Mouse (Mus musculus) heart, postnatal 0 days (tissue): ENCODE data around the gene Cinp. TPM values are rescaled to one million over a fixed set of nuclear protein-coding genes. Genes with fewer than 3 reads are reported as not detected.

ENCODE experiments used
- ATAC-seq: fragments of 200-750 bp; cut with Nextera tagmentation; 2 replicates; pipeline ENCODE4 v1.8.0; 2017; ENCODE audit warnings: low read depth, moderate number of reproducible peaks, moderate library complexity; ENCODE audit not compliant: insufficient read depth
- DNase-seq: peaks from one replicate; pipeline ENCODE4 v3.0.0-alpha.2; 2016; ENCODE audit warnings: low spot score
- H3K27ac ChIP-seq: fragments of 300-500 bp; sonication (generic); 2 replicates; pipeline ENCODE4 v1.5.1; 2014; ENCODE audit warnings: low read depth, mild to moderate bottlenecking
- H3K27me3 ChIP-seq: fragments of 300-500 bp; sonication (generic); 2 replicates; pipeline ENCODE4 v1.6.1; 2014; ENCODE audit warnings: low read length, mixed read lengths; ENCODE audit not compliant: control insufficient read depth, insufficient read depth
- H3K36me3 ChIP-seq: fragments of 300-500 bp; sonication (generic); replicated peaks from 2 replicates; pipeline ENCODE4 v1.6.1; 2014; ENCODE audit warnings: low read length, mixed read lengths; ENCODE audit not compliant: control insufficient read depth, insufficient read depth
- H3K4me1 ChIP-seq: fragments of 300-500 bp; sonication (generic); 2 replicates; pipeline ENCODE4 v1.6.1; 2014; ENCODE audit warnings: antibody characterized with exemption; ENCODE audit not compliant: control insufficient read depth, insufficient read depth
- H3K4me2 ChIP-seq: fragments of 300-500 bp; sonication (generic); 2 replicates; pipeline ENCODE4 v1.6.1; 2014; ENCODE audit warnings: low read depth, mild to moderate bottlenecking, low read length, moderate library complexity
- H3K4me3 ChIP-seq: fragments of 300-500 bp; sonication (generic); 2 replicates; pipeline ENCODE4 v1.5.1; 2014; ENCODE audit warnings: low read depth, low read length
- H3K9ac ChIP-seq: fragments of 300-500 bp; sonication (generic); replicated peaks from 2 replicates; pipeline ENCODE4 v1.6.1; 2014; ENCODE audit warnings: low read depth, low read length, mixed read lengths
- H3K9me3 ChIP-seq: fragments of 300-500 bp; sonication (generic); replicated peaks from 2 replicates; pipeline ENCODE4 v1.6.1; 2016; ENCODE audit warnings: low read length; ENCODE audit not compliant: control insufficient read depth
- CTCF ChIP-seq: IDR thresholded peaks from 2 replicates; pipeline ENCODE4 v1.5.1; 2016; ENCODE audit warnings: antibody characterized with exemption, control low read depth, low read depth
- EP300 ChIP-seq: IDR thresholded peaks from 2 replicates; pipeline ENCODE4 v1.6.1; 2016; ENCODE audit warnings: antibody characterized with exemption, low read depth
- WGBS: fragments of 180-500 bp; shearing (Covaris S2); extraction: QIAGEN DNeasy Blood & Tissue Kit; methylation state at CpG from one replicate; pipeline ENCODE4 v1.1.7; 2014; 5-methylcytosine and 5-hydroxymethylcytosine counted together
- polyA plus RNA-seq: library from polyadenylated mRNA; unstranded; fragments of >200 nt; fragmentation: Nextera tagmentation; extraction: Ambion mirVana; gene quantifications from 2 replicates; pipeline ENCODE4 v1.2.1, GENCODE M21; 2015
- total RNA-seq: library from RNA; depleted of rRNA; stranded (reverse); fragments of >200 nt; gene quantifications from 2 replicates; pipeline ENCODE4 v1.2.3, GENCODE M21; 2014; ENCODE audit warnings: low replicate concordance; rRNA removed

Cinp gene
- total and polyA plus RNA-seq, 2 experiments from 2014 or later, result 47.8 to 91.0 TPM

- no peak overlapping the region for H3K4me3 ChIP-seq
- H3K9me3 ChIP-seq, result no peaks in the 10 kb centered on the region
- no peaks in the 10 kb centered on the region for H3K4me1 ChIP-seq
- 87% methylated on average over 4 of the region's 4 CpGs for whole genome bisulfite sequencing
- H3K36me3 ChIP-seq, result no peaks in the 10 kb centered on the region
- H3K27me3 ChIP-seq, result no peaks in the 10 kb centered on the region
- no peak for ATAC-seq
- TF ChIP-seq EP300 (no peak), CTCF (no peak)
- no peak for DNase-seq
- H3K9ac ChIP-seq, result no peak overlapping the region
- H3K27ac ChIP-seq, result no peak overlapping the region
- H3K4me2 ChIP-seq, result no peak overlapping the region
Measured at GRCm38 (mm10) chr12:110828908-110829307, 60.0 kb downstream of the Cinp start.

Other genes with a start within 250 kb of the Cinp start
- gene 1700001K19Rik, start 206.5 kb downstream of the Cinp start, total RNA-seq, result not detected in 2 replicates
- 0.16 TPM in 1 of 2 replicates, not detected in the other for gene 1700001K19Rik, start 206.5 kb downstream of the Cinp start, polyA plus RNA-seq
- gene Hsp90aa1, start 186.4 kb downstream of the Cinp start, total RNA-seq, result 181 and 434 TPM in 2 replicates
- 255 and 258 TPM in 2 replicates for gene Hsp90aa1, start 186.4 kb downstream of the Cinp start, polyA plus RNA-seq
- 36.9 and 45.8 TPM in 2 replicates for gene Wdr20, start 151.2 kb downstream of the Cinp start, total RNA-seq
- gene Wdr20, start 151.2 kb downstream of the Cinp start, polyA plus RNA-seq, result 10.7 and 12.1 TPM in 2 replicates
- 3.1 and 7.4 TPM in 2 replicates for gene Mok, start 48.2 kb downstream of the Cinp start, total RNA-seq
- 2.2 and 2.3 TPM in 2 replicates for gene Mok, start 48.2 kb downstream of the Cinp start, polyA plus RNA-seq
- gene Zfp839, start 38.9 kb downstream of the Cinp start, total RNA-seq, result 4.1 and 6.3 TPM in 2 replicates
- gene Zfp839, start 38.9 kb downstream of the Cinp start, polyA plus RNA-seq, result 2.6 and 3.2 TPM in 2 replicates
- gene Tecpr2, start 119 bp upstream of the Cinp start, total RNA-seq, result 4.1 and 4.7 TPM in 2 replicates
- gene Tecpr2, start 119 bp upstream of the Cinp start, polyA plus RNA-seq, result 1.3 and 1.4 TPM in 2 replicates
- 26.3 and 34.6 TPM in 2 replicates for gene Ankrd9, start 89.9 kb upstream of the Cinp start, total RNA-seq
- gene Ankrd9, start 89.9 kb upstream of the Cinp start, polyA plus RNA-seq, result 31.9 and 39.1 TPM in 2 replicates
- 14.2 and 19.0 TPM in 2 replicates for gene Rcor1, start 150.2 kb upstream of the Cinp start, total RNA-seq
- 4.4 and 5.1 TPM in 2 replicates for gene Rcor1, start 150.2 kb upstream of the Cinp start, polyA plus RNA-seq